Mouse (Mus musculus): Measurements from ENCODE around the gene Tle6.

The Tle6 gene

GRCm38 (mm10) chr10:81591846-81592245, 9.0 kb downstream of the Tle6 start:
- no peak for DNase-seq (ENCODE audit: low spot score)

- no peak for DNase-seq (ENCODE audit: low spot score)
These were observed 12.1 kb downstream of the Tle6 start for GRCm38 (mm10) chr10:81588739-81589138.

DNA sequence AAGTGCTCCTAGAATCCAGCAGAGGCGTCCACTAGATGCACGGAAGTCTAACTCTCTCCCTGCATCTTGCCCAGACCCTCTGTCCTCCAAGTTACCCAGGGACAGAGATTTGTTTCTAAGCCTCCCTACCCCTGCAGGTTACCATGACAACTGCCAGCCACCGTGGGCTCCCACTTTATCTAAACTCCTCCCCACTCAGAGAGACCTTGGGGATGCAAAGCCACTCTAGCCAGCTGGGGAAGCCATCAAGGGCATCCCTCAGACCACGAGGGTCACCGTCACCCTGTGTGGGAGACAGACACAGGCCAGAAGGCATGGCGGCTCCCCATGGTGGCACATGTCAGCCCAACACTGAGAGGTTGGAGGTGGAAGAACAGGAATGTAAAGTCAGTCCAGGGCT, 17.5 kb downstream of the Tle6 start:
- no peak for DNase-seq (ENCODE audit: low spot score)

DNA sequence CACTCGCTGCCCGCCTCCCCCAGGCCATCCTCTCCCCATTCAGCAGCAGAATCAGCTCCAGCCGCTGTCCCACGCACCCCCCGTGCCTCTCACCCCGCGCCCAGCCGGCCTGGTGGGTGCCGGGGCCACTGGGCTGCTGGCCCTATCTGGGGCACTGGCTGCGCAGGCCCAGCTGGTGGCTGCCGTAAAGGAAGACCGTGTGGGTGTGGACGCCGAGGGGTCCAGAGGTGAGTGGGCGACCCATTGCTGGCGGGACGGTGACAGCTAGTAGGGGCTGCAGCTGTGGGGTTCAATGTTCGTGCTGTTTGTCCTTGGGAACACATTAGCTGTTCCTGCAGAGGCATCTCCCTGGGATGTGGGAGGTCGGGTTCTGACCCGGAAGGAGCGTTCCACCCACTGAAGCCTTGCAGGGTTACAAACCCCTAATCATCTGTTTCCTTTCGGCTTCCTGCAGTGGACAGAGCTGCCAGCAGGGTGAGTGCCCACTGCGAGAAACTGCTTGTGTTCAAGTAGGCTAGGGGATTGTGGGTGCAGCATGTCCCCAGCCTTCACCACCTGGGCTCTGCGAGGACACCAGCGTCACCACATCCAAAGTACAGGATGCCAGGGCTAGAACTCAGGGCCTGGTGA, 20.3 kb downstream of the Tle6 start:
- peak; percentile 64 for DNase-seq (ENCODE audit: low spot score)

DNA sequence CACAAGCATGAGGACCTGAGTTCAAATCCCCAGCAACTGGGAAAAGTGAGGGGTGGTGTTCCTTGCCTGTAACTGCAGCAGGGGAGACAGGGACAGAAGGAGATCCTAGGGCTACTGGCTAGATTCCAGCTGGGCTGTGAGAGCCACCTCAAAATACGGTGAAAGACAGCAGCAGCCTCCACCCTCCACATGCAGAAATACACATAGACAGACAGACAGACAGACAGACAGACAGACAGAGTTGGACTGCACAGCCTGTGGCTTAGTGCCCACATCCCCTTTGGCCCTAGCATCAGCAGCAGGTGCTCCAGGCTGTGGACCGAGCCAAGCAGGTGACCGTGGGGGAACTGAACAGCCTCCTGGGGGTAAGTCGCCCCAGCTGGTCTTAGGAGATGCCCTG, 20.9 kb downstream of the Tle6 start:
- no peak for DNase-seq (ENCODE audit: low spot score)

DNA sequence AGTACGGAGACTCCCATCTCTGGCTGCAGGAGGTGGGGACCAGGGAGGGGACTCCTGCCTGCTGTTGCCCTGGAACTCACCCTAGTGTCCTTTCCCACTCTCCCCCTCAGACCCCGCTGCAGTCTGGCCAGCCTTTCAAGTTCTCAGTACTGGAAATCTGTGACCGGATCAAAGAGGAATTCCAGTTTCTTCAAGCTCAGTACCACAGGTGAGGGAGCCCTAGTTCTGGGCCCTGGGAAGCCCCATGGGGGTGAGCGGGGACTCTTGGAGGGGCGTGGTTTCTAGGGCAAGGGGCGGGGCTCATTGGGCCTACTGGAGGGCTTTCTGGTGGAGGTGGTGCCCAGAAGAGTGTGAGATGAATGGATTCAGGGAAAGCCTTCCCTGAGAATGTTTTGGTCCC, 25.2 kb downstream of the Tle6 start:
- no peak for DNase-seq (ENCODE audit: low spot score)

- peak; percentile 68 for DNase-seq (ENCODE audit: low spot score)
These were observed 25.7 kb downstream of the Tle6 start for GRCm38 (mm10) chr10:81575208-81575631.

DNA sequence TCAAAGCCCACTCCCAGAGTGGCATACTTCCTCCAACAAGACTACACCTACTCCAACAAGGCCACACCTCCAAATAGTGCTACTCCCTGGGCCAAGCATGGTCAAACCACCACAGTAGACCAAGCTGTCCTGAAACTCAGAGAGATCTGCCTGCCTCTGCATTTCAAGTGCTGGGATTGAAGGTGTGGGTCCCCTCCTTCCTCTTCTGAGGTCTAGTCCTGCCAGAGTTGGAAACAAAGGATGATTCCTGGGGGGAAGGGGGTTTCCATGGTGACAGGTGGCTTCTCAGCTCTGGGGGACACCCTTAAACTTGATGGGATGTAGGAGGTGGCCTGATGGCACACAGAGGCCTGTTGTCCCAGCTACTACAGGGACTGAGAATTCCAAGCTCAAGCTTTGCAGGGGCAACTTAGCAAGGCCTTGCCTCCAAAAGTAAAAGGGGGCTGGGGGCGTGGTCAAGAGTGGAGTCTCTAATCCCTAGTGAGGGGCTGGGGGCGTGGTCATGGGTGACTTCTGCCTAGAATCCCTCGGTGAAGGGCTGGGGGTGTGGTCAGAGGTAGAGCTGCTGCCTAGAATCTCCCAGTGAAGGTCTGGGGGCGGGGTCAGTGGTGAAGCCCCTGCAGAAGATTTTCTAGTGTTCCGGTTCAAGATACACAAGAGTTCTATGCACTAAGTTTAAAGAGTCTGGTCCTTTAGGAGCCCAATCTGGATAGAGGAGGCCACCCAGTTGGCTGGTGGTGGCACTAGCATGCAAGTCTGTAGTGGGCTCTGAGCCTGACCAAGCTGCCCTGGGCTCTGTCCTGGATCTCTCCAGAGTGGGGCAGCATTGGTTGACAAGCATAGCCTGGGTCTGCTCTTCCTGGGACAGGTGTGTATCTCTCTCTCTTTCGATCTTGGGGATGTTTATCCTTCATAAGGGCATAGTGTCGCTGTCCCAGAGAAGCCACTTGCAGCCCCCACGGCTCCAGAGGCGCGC, 26.5 kb downstream of the Tle6 start, which contains the start of gene Tle2:
Gene Tle2, plus strand, starts transcription at position 481 of the 976 bp plus-strand sequence.
- peak; percentile 82 for DNase-seq (ENCODE audit: low spot score)

GRCm38 (mm10) chr10:81572975-81573374, 27.9 kb downstream of the Tle6 start:
- peak; percentile 85 for DNase-seq (ENCODE audit: low spot score)

- DNase-seq (ENCODE audit: low spot score), result peak; percentile 62
These were observed 28.7 kb downstream of the Tle6 start for GRCm38 (mm10) chr10:81572133-81572671.

DNA sequence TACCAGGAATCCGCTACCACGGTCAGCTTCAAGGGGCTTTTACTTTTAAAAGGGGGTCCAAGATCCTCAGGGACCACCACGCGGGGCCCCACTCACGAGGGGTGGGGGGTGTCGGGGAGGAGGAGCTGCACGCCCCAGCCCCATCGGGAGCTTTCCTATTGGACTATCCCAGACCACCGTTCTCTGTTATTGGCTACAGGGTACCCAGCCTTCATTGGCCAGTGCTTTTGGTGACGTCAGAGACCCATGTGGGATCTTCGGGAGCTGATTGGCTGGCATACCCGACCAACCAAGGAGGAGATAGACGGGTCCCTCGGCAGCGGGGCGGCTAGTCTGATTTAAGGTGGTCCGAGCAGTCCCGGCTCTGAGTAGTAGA, 29.4 kb downstream of the Tle6 start:
- peak; percentile 97 for DNase-seq (ENCODE audit: low spot score)

GRCm38 (mm10) chr10:81570831-81571500, 29.9 kb downstream of the Tle6 start:
- peak; percentile 96 for DNase-seq (ENCODE audit: low spot score)

- DNase-seq (ENCODE audit: low spot score), result no peak
These were observed 30.6 kb downstream of the Tle6 start for GRCm38 (mm10) chr10:81570238-81570800.

DNA sequence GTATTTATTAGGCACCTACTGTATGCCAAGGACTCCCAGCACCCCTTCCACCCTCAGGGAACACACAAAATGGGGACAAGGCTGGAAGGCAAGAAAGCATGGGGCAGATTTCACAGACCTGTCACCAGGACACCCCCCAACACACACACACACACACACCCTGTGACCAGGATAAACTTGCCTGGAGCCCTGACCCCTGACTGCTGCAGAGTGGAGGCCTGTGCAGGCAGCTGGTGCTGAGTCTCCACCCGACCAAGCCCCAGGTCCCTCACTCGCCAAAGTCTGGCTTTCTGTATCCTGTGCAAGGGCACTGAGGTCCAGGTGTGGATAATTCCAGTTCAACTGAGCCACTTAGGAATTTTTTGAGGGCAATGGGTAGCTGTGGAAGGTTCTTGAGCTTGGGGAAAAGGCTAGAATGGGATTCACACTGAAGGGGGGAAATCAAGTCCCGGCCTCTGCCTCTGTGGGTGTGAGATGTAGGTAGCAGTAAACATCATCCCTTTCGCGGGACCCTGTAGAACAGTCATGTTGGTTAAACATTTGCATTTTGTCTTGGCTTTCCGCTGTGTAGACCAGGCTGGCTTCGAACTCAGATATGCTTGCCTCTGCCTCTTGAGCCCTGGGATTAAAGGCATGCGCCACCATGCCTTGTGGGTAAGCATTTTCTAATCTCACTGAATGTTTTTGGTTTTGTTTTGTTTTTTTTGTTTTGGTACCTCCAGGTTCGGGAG, 31.2 kb downstream of the Tle6 start:
- DNase-seq (ENCODE audit: low spot score), result no peak

- peak; percentile 85 for DNase-seq (ENCODE audit: low spot score)
These were observed 32.3 kb downstream of the Tle6 start for GRCm38 (mm10) chr10:81568381-81569191.

DNA sequence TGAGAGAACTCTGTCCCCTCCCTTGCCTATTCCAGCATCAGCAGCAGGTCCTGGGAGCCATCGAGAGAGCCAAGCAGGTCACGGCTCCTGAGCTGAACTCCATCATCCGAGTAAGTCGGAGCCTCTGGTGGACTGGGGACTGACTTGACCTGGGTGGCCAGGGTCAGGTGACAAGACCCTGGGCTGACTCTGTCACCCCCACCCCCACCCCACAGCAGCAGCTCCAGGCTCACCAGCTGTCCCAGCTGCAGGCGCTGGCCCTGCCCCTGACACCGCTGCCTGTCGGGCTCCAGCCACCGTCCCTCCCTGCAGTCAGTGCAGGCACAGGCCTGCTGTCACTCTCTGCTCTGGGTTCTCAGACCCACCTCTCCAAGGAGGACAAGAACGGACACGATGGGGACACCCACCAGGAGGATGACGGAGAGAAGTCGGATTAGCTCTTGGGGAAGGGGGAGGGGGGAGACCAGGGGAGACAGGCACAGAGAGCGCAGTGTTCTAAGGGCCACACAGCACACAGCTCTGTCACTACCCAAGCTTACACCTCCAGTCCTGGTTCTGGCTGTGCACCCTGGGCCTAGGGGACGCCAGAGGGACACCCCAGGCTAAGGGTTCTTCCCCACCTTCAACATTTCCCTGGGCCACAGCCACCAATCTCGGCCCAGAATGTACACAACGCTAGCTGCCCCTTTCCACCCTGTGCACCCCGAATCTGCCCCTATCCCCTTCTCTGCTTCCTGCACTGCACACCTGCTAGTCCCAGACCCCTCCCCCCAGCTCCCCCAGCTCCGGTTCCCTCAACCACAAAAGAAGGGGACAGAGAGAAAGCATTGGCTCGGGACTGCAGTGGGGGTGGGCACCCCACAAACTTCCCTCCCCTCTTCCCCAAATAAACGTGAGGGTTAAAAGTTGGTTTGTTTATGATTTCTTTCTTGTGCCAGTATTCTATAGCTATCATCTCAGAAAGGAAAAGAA, 35.3 kb downstream of the Tle6 start:
- DNase-seq (ENCODE audit: low spot score), result no peak

DNA sequence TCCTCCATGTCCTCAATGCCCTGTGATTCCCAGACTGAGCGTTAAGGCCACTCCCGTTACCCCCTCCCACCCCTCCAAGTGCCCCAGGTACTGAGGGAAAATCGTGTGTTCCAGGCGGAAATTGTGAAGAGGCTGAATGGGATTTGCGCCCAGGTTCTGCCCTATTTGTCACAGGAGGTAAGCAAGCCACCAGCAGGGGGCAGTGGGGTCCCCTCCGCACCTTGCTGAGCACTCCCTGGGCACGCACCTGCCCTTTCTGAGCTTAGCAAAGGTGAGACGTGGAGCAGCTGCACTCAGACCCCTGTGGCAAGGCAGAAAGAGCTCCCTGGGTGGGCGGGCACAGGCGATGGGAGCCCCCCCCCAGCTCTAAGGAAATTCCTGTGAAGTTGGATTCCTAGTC, 36.1 kb downstream of the Tle6 start:
- DNase-seq (ENCODE audit: low spot score), result peak; percentile 83

- DNase-seq (ENCODE audit: low spot score), result peak; percentile 72
These were observed 36.7 kb downstream of the Tle6 start for GRCm38 (mm10) chr10:81564216-81564615.

GRCm38 (mm10) chr10:81563481-81563880, 37.4 kb downstream of the Tle6 start:
- peak; percentile 72 for DNase-seq (ENCODE audit: low spot score)
